Mouse (Mus musculus) frontal cortex, postnatal 14 days (tissue): ENCODE results near the gene Josd1.
"Not testable (repeated sequence)": the region's sequence is repeated elsewhere in the genome, so short reads cannot be mapped to it uniquely, and the experiment has no call there.

Source experiments
- DNase-seq, 2 experiments: peaks; one replicate each; pipeline ENCODE4 v3.0.0; 2022; ENCODE audit warnings: low spot score in 2 of 2

Gene Josd1

DNA sequence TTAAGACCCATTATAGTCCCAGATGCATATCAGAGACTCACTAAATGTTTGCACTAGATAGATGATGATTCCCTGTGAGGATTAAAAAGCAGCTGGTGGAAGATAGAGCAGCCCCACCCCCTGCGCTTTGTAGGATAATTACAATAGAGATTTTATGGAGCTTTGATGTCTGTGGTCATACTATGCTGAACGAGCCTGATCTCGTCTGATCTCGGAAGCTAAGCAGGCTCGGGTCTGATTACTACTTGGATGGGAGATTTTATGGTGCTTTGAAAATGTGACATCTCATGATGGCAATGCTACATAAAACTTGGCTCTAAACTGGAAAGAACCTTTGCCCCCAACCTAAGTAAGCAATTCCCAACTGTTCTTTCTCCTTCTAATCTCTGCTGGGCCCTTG, 4.6 kb upstream of the Josd1 start:
- DNase-seq = no peak

DNA sequence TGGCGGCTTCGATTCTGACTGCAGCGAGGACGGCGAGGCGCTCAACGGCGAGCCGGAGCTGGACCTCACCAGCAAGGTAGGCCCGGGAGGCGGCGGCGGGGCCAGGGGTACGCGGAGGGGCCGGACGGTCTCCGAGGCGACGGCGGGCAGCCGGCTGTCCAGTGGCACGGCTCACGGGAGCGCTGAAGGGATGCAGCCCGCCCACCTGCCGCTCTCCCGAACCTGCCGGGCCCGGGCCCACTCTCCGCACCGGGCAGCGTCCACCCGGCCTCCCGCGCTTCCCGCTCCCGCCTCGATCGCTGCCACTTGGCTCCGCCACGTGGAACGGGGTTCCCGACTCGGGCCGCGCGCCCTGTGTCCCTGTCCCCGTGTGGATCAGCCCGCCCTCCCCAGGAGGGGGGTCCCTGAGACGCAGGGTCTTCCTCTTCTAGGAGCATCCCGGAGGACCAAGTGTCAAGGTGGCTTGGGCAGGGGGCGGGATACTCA, 3.3 kb upstream of the Josd1 start:
- peak; percentile 28 to 44 for DNase-seq

GRCm38 (mm10) chr15:79690426-79691022, 2.8 kb upstream of the Josd1 start, which contains the start of gene Gtpbp1:
Gtpbp1 (plus strand) TSS chr15:79690845.
- peak; percentile 96 to 99 for DNase-seq

GRCm38 (mm10) chr15:79689662-79690425, 2.1 kb upstream of the Josd1 start:
- no peak for DNase-seq

GRCm38 (mm10) chr15:79688268-79688956, 693 bp upstream of the Josd1 start:
- no peak for DNase-seq

GRCm38 (mm10) chr15:79687175-79687574, 544 bp downstream of the Josd1 start:
- peak in 1 of 2 experiments; percentile 36 for DNase-seq

GRCm38 (mm10) chr15:79686046-79686869, 1.5 kb downstream of the Josd1 start:
- DNase-seq = no peak

GRCm38 (mm10) chr15:79685141-79685641, 2.5 kb downstream of the Josd1 start:
- no peak for DNase-seq

GRCm38 (mm10) chr15:79684616-79685015, 3.1 kb downstream of the Josd1 start:
- DNase-seq = no peak

DNA sequence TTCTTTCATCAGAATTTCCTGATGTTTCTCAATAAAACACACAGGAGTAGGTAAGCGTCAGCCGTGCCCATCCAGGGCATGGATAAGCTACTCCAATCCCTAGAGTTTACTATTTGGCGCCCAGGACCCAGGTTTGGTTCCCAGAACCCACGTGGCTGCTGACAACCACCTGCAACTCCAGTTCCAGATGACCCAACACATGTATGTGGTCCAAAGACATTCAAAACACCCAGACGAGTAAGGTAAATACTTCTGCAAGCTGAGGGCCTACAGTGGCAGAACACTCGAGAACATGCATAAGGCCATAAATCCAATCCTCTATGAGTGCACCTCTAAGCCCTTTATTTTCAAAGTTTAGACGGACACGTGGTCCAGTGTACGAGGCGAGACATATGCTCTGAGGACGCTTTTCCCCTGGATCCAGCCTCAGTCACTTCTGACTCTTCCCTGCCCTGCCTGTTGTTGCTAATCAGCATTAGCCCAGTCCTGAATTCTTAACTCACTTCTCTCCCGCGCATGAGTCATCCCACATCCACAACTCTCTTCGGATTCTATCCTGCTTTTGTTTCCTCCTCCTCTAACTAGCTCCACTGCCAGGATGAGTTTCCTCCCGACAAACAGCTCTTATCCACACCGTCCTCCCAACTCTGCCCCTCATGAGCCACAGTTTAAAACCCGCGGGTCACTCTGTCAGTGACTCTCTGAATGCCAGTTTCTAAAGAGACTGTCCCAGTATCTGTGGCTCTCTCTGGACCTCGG, 3.8 kb downstream of the Josd1 start:
- DNase-seq = no peak

- no peak for DNase-seq
Measured at GRCm38 (mm10) chr15:79683146-79683545, 4.6 kb downstream of the Josd1 start.

- no peak for DNase-seq
Measured at GRCm38 (mm10) chr15:79681973-79682372, 5.7 kb downstream of the Josd1 start.

DNA sequence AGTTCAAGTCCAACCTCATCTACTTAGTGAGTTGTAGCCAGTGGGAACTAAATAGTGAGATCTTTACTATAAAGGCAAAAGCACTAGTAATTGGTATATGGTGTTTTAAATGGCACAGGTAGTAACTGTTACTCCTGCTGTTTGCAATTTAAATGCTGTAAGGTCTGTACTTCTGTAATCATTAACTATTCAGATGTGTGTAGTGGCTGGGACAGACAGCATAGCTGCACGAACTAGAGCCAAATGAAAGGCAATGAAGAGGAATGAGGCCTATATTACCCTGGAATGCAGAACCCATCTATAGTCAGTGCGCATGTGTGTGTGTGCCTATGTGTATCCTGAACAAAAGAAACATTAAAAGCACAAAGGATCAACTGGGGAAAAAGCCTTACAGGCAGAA, 9.8 kb downstream of the Josd1 start:
- DNase-seq = no peak

DNA sequence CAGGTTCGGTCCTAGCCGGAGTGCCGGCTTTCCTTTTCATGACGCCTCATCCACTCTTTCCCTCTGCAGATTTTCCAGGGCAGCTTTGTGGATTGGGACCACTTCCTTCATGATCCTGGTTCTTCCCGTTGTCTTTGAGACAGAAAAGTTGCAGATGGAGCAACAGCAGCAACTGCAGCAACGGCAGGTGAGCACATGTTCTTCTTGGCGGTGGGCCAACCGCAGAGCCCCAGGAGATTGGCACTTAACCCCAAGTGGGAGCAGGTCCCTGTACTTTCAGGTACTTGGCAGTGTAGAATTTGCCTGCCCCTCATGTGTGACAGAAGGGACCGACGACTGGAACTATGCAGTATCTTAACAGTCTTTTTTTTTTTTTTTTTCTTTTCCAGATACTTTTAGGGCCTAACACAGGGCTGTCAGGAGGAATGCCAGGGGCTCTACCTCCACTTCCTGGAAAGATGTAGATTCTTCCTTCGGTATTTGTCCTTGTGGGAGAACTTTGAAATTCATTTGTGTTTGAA, 15.8 kb downstream of the Josd1 start:
- DNase-seq = not testable (repeated sequence)

DNA sequence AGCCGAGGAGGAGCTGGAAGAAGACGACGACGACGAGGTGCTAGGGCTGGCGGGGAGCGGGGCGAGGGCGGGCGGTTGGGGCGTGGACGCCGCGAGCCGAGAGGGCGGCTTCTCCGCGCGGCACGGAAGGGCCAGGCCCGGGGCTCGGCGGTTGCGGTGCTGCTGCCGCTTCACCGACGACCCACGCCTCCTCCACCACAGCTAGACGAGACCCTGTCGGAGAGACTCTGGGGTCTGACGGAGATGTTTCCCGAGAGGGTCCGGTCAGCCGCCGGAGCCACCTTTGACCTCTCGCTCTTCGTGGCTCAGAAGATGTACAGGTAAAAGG, 16.8 kb downstream of the Josd1 start:
- no peak for DNase-seq

GRCm38 (mm10) chr15:79670249-79670971, 17.3 kb downstream of the Josd1 start, which contains the start of gene Tomm22:
Tomm22 (plus strand) TSS chr15:79670861.
- peak; percentile 81 to 82 for DNase-seq

DNA sequence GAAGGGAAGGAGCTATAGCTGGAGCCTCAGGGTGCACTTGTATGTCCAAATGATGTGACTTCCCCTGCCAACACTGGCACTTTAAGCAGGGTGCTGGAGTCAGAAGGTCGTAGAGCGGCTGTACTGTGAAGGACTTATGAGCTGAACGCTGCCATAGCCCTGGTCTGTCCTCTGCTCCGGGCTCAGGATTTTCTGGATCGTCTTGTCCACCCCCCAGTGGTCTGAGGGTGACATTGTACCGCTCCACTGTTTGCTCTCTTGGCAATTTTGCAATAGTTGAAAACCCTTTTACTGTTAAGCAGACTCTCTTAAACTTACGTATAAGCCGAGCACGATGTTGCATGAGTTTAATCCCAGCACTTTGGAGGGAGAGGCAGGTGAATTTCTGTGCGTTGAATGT, 18.5 kb downstream of the Josd1 start:
- DNase-seq = no peak

- no peak for DNase-seq
Measured at GRCm38 (mm10) chr15:79664666-79665065, 23.1 kb downstream of the Josd1 start.

DNA sequence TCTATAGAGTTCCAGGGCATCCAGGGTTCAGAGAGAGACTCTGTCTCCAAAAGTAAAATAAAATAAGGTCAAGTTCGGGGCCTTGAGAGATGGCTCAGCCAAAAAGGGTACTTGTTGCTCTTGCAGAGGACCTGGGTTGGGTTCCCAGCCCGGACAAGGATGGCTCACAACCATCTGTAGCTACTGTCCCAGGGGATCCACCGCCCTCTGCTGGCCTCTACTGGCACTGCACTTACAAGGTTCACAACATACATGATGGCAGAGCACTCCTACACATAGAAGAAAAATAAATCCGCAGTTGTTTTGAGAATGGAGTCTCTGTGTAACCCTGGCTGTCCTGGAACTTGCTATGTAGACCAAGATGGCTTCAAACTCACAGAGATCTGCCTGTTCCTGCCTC, 25.9 kb downstream of the Josd1 start:
- no peak for DNase-seq
